Mouse (Mus musculus): ENCODE data around the gene Adgrl3. TPM values are rescaled to one million over a fixed set of nuclear protein-coding genes. Genes with fewer than 3 reads are reported as not detected.

Gene Adgrl3
- polyA plus RNA-seq, 1 experiment from 2014 or later = 2.0 TPM

- no peaks in the 10 kb centered on the region for H3K9me3 ChIP-seq (replicated peaks)
- H3K27me3 ChIP-seq = no peaks in the 10 kb centered on the region
- H3K27ac ChIP-seq = no peak overlapping the region
- DNase-seq (no peak), ATAC-seq (ENCODE audit: low read depth) (no peak)
- H3K4me3 ChIP-seq (replicated peaks) = no peak overlapping the region
- H3K9ac ChIP-seq = no peak overlapping the region
- WGBS (ENCODE audit: insufficient replicate concordance) = 48% methylated on average over 1 of the region's 1 CpGs
- no peak overlapping the region for H3K4me2 ChIP-seq
- H3K36me3 ChIP-seq = no peaks in the 10 kb centered on the region
- H3K4me1 ChIP-seq (replicated peaks) = no peaks in the 10 kb centered on the region
These were observed 58.1 kb downstream of the Adgrl3 start for GRCm38 (mm10) chr5:81077990-81078389.

- H3K4me1 ChIP-seq (replicated peaks) = no peaks in the 10 kb centered on the region
- DNase-seq (no peak), ATAC-seq (ENCODE audit: low read depth) (no peak)
- no peak overlapping the region for H3K4me3 ChIP-seq (replicated peaks)
- H3K36me3 ChIP-seq = no peaks in the 10 kb centered on the region
- no peak overlapping the region for H3K27ac ChIP-seq
- H3K4me2 ChIP-seq = no peak overlapping the region
- H3K9ac ChIP-seq = no peak overlapping the region
- WGBS (ENCODE audit: insufficient replicate concordance) = 50% methylated on average over 5 of the region's 5 CpGs
- no peaks in the 10 kb centered on the region for H3K9me3 ChIP-seq (replicated peaks)
- no peaks in the 10 kb centered on the region for H3K27me3 ChIP-seq
These were observed 63.9 kb downstream of the Adgrl3 start for GRCm38 (mm10) chr5:81083698-81084360.

GRCm38 (mm10) chr5:81085152-81085551, 65.2 kb downstream of the Adgrl3 start:
- 71% methylated on average over 4 of the region's 4 CpGs for WGBS (ENCODE audit: insufficient replicate concordance)
- H3K9me3 ChIP-seq (replicated peaks) = no peaks in the 10 kb centered on the region
- DNase-seq = no peak
- no peak overlapping the region for H3K4me3 ChIP-seq (replicated peaks)
- no peak overlapping the region for H3K27ac ChIP-seq
- H3K27me3 ChIP-seq = no peaks in the 10 kb centered on the region
- no peak overlapping the region for H3K4me2 ChIP-seq
- H3K9ac ChIP-seq = no peak overlapping the region
- no peaks in the 10 kb centered on the region for H3K4me1 ChIP-seq (replicated peaks)
- no peak for ATAC-seq (ENCODE audit: low read depth)
- no peaks in the 10 kb centered on the region for H3K36me3 ChIP-seq

- H3K9me3 ChIP-seq (replicated peaks) = no peaks in the 10 kb centered on the region
- H3K36me3 ChIP-seq = no peaks in the 10 kb centered on the region
- ATAC-seq (ENCODE audit: low read depth) (no peak), DNase-seq (no peak)
- H3K27me3 ChIP-seq = no peaks in the 10 kb centered on the region
- no peak overlapping the region for H3K4me3 ChIP-seq (replicated peaks)
- no peak overlapping the region for H3K4me2 ChIP-seq
- 55% methylated on average over 2 of the region's 2 CpGs for WGBS (ENCODE audit: insufficient replicate concordance)
- H3K4me1 ChIP-seq (replicated peaks) = no peaks in the 10 kb centered on the region
- no peak overlapping the region for H3K9ac ChIP-seq
- no peak overlapping the region for H3K27ac ChIP-seq
These were observed 68.7 kb downstream of the Adgrl3 start for GRCm38 (mm10) chr5:81088667-81089066.

GRCm38 (mm10) chr5:81094618-81095017, 74.7 kb downstream of the Adgrl3 start:
- no peak for ATAC-seq (ENCODE audit: low read depth)
- no peaks in the 10 kb centered on the region for H3K4me1 ChIP-seq (replicated peaks)
- no peaks in the 10 kb centered on the region for H3K36me3 ChIP-seq
- no peak for DNase-seq
- 67% methylated on average over 3 of the region's 3 CpGs for WGBS (ENCODE audit: insufficient replicate concordance)
- H3K27me3 ChIP-seq = no peaks in the 10 kb centered on the region
- no peak overlapping the region for H3K4me2 ChIP-seq
- no peaks in the 10 kb centered on the region for H3K9me3 ChIP-seq (replicated peaks)
- H3K4me3 ChIP-seq (replicated peaks) = no peak overlapping the region
- H3K9ac ChIP-seq = no peak overlapping the region
- H3K27ac ChIP-seq = no peak overlapping the region

- Histone ChIP-seq H3K4me3 (replicated peaks) (no peak overlapping the region), H3K36me3 (no peaks in the 10 kb centered on the region), H3K4me2 (no peak overlapping the region), H3K27ac (no peak overlapping the region), H3K9ac (no peak overlapping the region), H3K4me1 (replicated peaks) (no peaks in the 10 kb centered on the region), H3K27me3 (no peaks in the 10 kb centered on the region), H3K9me3 (replicated peaks) (no peaks in the 10 kb centered on the region)
- ATAC-seq (ENCODE audit: low read depth) (no peak), DNase-seq (no peak)
- 70% methylated on average over 4 of the region's 4 CpGs for WGBS (ENCODE audit: insufficient replicate concordance)
These were observed 77.2 kb downstream of the Adgrl3 start for GRCm38 (mm10) chr5:81097131-81097530.

GRCm38 (mm10) chr5:81107431-81107830, 87.5 kb downstream of the Adgrl3 start:
- H3K4me3 ChIP-seq (replicated peaks) = no peak overlapping the region
- H3K36me3 ChIP-seq = no peaks in the 10 kb centered on the region
- H3K9me3 ChIP-seq (replicated peaks) = no peaks in the 10 kb centered on the region
- DNase-seq = no peak
- WGBS (ENCODE audit: insufficient replicate concordance) = 12% methylated on average over 1 of the region's 1 CpGs
- H3K4me2 ChIP-seq = no peak overlapping the region
- no peak overlapping the region for H3K9ac ChIP-seq
- ATAC-seq (ENCODE audit: low read depth) = no peak
- H3K27ac ChIP-seq = no peak overlapping the region
- no peaks in the 10 kb centered on the region for H3K4me1 ChIP-seq (replicated peaks)
- H3K27me3 ChIP-seq = no peaks in the 10 kb centered on the region

GRCm38 (mm10) chr5:81124483-81124882, 104.5 kb downstream of the Adgrl3 start:
- Histone ChIP-seq H3K9me3 (replicated peaks) (no peaks in the 10 kb centered on the region), H3K36me3 (no peaks in the 10 kb centered on the region), H3K27ac (no peak overlapping the region), H3K4me2 (no peak overlapping the region), H3K4me3 (replicated peaks) (no peak overlapping the region), H3K4me1 (replicated peaks) (no peaks in the 10 kb centered on the region), H3K9ac (no peak overlapping the region), H3K27me3 (no peaks in the 10 kb centered on the region)
- WGBS (ENCODE audit: insufficient replicate concordance) = 67% methylated on average over 4 of the region's 4 CpGs
- no peak for ATAC-seq (ENCODE audit: low read depth)
- DNase-seq = no peak

GRCm38 (mm10) chr5:81127639-81128038, 107.7 kb downstream of the Adgrl3 start:
- Histone ChIP-seq H3K9ac (no peak overlapping the region), H3K36me3 (no peaks in the 10 kb centered on the region), H3K27me3 (no peaks in the 10 kb centered on the region), H3K27ac (no peak overlapping the region), H3K9me3 (replicated peaks) (no peaks in the 10 kb centered on the region), H3K4me2 (no peak overlapping the region), H3K4me3 (replicated peaks) (no peak overlapping the region), H3K4me1 (replicated peaks) (no peaks in the 10 kb centered on the region)
- DNase-seq (no peak), ATAC-seq (ENCODE audit: low read depth) (no peak)
- 36% methylated on average over 3 of the region's 3 CpGs for WGBS (ENCODE audit: insufficient replicate concordance)

GRCm38 (mm10) chr5:81136394-81136793, 116.5 kb downstream of the Adgrl3 start:
- no peak overlapping the region for H3K27ac ChIP-seq
- ATAC-seq (ENCODE audit: low read depth) = no peak
- no peaks in the 10 kb centered on the region for H3K9me3 ChIP-seq (replicated peaks)
- no peaks in the 10 kb centered on the region for H3K36me3 ChIP-seq
- H3K4me1 ChIP-seq (replicated peaks) = no peaks in the 10 kb centered on the region
- H3K4me2 ChIP-seq = no peak overlapping the region
- no peak overlapping the region for H3K4me3 ChIP-seq (replicated peaks)
- no peak overlapping the region for H3K9ac ChIP-seq
- DNase-seq = no peak
- WGBS (ENCODE audit: insufficient replicate concordance) = 46% methylated on average over 1 of the region's 1 CpGs
- no peaks in the 10 kb centered on the region for H3K27me3 ChIP-seq

GRCm38 (mm10) chr5:81155791-81156190, 135.9 kb downstream of the Adgrl3 start:
- no peak overlapping the region for H3K4me2 ChIP-seq
- H3K27me3 ChIP-seq = no peaks in the 10 kb centered on the region
- 65% methylated on average over 12 of the region's 12 CpGs for WGBS (ENCODE audit: insufficient replicate concordance)
- H3K9ac ChIP-seq = no peak overlapping the region
- no peak overlapping the region for H3K27ac ChIP-seq
- DNase-seq (no peak), ATAC-seq (ENCODE audit: low read depth) (no peak)
- no peaks in the 10 kb centered on the region for H3K4me1 ChIP-seq (replicated peaks)
- no peak overlapping the region for H3K4me3 ChIP-seq (replicated peaks)
- H3K9me3 ChIP-seq (replicated peaks) = no peaks in the 10 kb centered on the region
- no peaks in the 10 kb centered on the region for H3K36me3 ChIP-seq

- no peak overlapping the region for H3K4me2 ChIP-seq
- DNase-seq (no peak), ATAC-seq (ENCODE audit: low read depth) (no peak)
- H3K27ac ChIP-seq = no peak overlapping the region
- no peak overlapping the region for H3K9ac ChIP-seq
- H3K4me3 ChIP-seq (replicated peaks) = no peak overlapping the region
- H3K4me1 ChIP-seq (replicated peaks) = no peaks in the 10 kb centered on the region
- WGBS (ENCODE audit: insufficient replicate concordance) = 34% methylated on average over 2 of the region's 2 CpGs
- no peaks in the 10 kb centered on the region for H3K9me3 ChIP-seq (replicated peaks)
- H3K27me3 ChIP-seq = no peaks in the 10 kb centered on the region
- H3K36me3 ChIP-seq = no peaks in the 10 kb centered on the region
These were observed 136.3 kb downstream of the Adgrl3 start for GRCm38 (mm10) chr5:81156281-81156680.

All from liver, embryonic 13.5 days (tissue).